Mouse (Mus musculus) megakaryocyte, adult 5-6 weeks (primary cell): ENCODE measurements at regions not wholly inside any gene's neighbourhood (a gene's known extent, or its start where the extent isn't known, plus 50 kb on each side); places are given as distances from the start of the nearest gene placed in this dataset.

Source experiments
- ATAC-seq: 2 replicates; pipeline ENCODE4 v1.8.0; 2016; ENCODE audit warnings: mild to moderate bottlenecking, inconsistent platforms; ENCODE audit not compliant: poor library complexity, severe bottlenecking

DNA sequence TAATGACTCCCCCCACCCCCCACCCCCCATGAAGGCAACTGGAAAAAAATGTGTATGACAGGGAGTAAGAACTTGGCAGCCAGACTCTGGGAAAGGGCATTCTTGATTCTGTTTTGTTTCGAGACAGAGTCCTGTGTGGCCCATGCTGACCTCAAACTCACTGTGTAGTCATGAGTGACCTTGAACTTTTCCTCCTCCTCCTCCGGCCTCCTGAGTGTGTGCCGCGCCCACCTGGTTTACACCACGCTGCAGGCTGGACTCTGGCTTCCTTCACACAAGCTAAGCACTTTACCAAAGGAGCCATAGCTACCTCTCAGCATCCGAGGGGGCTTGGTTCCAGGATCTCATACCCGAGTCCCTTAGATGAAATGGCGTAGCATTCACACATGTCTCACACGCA is 95.9 kb upstream of the 1600014C23Rik start:
- no peak for ATAC-seq

GRCm38 (mm10) chr17:45828843-45829242 is 95.2 kb upstream of the 1600014C23Rik start:
- ATAC-seq = no peak

DNA sequence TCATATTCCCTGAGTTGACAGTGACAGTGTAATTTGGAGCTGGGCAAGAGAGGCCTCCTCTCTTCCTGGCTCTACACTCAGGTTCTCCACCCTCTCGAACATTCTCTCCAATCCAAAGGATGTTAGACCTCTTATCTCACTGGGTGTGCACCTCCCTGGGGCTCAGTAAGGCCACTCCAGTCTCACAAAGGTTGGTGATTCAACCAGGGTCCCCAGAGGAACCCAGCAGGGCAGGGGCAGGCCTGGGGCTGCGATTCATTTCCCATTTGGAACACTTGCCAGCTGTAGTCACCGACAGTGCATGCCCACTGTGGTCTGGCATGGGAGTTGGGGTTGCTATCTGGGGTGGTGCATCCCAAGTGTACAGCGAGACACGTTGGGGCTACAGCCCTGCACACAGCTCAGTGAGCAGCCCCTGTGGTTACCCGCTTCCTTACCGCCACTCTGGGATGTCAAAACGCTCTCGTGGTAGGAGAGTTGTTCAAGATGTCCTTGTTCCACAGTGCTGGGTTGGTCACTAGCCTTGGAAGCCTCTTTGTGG is 94.7 kb upstream of the 1600014C23Rik start:
- no peak for ATAC-seq

DNA sequence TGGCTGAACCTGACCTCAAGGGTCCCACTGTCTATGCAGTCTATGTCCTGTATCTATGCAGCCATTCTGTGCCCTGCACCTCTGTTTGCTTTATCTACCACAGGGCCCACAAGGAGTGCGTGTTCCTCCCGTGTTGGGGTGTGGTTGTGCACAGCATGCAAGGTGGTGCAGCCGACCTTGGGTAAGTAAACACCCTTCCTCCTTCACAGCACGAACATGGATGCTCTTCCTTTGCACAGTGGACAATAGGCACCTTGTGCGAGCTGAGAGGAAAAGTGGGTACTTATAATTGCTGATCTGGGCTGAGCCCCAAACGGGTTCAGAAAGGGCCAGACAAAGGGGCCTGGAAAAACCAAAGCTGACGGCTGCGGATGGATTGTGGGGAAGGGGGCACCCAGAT is 91.3 kb upstream of the 1600014C23Rik start:
- no peak for ATAC-seq

- no peak for ATAC-seq
These were observed 89.9 kb upstream of the 1600014C23Rik start for GRCm38 (mm10) chr17:45823501-45823900.

DNA sequence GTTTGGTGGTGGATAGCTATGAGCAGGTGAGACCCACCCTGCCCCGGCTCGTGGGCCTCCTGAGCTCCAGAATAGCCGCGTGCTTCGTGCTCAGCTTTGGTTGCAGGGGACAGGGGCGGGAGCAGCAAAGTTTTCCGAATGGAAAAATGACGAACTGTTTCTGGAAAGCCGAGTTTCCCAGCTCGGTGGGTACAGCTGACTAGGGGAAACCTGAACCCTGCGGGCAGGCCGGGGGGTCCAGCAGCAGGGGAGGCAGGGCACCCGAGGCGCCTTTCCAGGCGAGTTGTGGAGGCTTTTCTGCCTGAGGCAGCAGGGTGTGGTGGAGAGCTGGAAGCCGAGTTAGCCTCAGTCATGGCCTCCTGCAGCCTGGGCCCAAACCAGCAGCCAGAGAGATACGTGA is 88.8 kb upstream of the 1600014C23Rik start:
- no peak for ATAC-seq

DNA sequence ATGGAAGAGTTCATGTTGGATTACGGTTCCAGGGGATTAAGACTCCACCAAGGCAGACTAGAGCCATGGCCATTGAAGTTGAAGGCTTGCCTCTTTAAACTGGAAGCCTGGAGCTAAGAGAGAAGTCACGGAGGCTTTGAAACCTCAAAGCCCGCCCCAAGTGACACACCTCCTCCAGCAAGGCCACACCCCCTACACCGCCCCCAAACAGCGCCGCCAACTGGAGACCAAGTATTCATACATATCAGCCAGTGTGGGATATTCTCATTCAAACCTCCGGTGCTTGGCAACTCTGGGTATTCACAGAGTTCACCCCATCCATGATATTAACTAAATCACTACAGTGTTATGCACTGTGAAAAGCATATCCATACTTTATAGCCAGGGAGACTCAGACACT is 87.7 kb upstream of the 1600014C23Rik start:
- no peak for ATAC-seq

DNA sequence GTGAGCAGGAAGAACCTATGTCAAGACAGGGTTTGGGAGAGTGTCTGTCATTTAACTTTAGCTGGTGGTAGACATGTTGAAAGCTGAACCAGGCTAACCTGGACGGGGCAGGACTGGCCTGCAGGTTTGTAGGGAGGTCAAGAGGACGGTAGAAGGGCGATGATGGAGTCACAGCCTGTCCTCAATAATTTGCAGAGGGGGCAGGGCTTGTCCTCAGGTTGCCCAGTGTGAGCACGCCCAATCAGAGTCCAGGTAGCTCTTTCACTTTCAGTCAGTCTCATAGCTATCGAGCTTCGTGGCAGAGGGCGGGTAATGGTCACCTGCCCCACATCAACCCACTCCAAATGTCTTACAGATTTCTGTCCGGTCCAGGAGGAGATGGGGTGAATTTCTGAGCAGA is 85.5 kb upstream of the 1600014C23Rik start:
- no peak for ATAC-seq

- ATAC-seq = no peak
These were observed 82.9 kb upstream of the 1600014C23Rik start for GRCm38 (mm10) chr17:45816566-45816965.

DNA sequence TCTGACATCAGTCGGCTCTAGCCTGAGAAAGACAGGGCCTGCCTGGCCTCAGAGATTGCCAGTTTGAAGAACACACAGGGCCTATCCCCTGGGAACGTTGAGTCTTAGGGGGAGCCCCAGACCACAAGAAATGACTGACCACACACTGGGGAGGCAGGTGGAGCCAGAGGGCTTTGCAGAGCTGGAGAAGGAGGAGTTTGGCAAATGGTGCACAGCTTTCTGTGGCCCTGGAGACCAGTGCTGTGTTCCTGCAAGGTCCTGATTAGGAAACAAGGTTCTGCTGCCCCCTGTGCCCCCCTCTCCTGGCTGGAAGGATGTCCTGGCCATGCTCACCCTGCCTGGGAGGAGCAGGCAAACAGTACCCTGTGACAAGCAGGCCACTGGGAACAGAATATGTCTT is 82.2 kb upstream of the 1600014C23Rik start:
- ATAC-seq = no peak

GRCm38 (mm10) chr17:45815341-45815740 is 81.7 kb upstream of the 1600014C23Rik start:
- ATAC-seq = no peak

- ATAC-seq = no peak
These were observed 80.9 kb upstream of the 1600014C23Rik start for GRCm38 (mm10) chr17:45814586-45814985.

- no peak for ATAC-seq
These were observed 80.3 kb upstream of the 1600014C23Rik start for GRCm38 (mm10) chr17:45813956-45814355.

- no peak for ATAC-seq
These were observed 78.8 kb upstream of the 1600014C23Rik start for GRCm38 (mm10) chr17:45812289-45812955.

- no peak for ATAC-seq
These were observed 78.1 kb upstream of the 1600014C23Rik start for GRCm38 (mm10) chr17:45811632-45812221.

DNA sequence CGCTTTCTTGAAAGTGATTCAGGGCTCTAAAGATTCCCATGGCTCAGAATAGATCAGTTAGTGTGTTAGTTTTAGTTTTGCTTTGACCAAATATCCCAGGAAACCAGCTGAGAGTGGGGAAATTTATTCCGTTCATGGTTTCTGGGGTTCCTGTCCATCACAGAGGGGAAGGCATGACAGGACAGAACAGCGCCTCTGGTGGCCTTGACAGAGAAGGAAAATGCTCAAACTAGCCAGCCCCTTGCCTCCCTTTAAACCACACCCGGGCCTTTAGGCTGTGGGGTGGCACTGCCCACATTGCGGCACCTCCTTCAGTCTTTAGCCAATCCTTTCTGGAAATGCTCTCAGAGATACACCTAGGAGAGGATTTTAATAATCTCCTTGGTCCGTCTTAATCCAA is 76.1 kb upstream of the 1600014C23Rik start:
- no peak for ATAC-seq

GRCm38 (mm10) chr17:45808374-45808773 is 74.7 kb upstream of the 1600014C23Rik start:
- no peak for ATAC-seq

GRCm38 (mm10) chr17:45807452-45807851 is 73.8 kb upstream of the 1600014C23Rik start:
- ATAC-seq = no peak

DNA sequence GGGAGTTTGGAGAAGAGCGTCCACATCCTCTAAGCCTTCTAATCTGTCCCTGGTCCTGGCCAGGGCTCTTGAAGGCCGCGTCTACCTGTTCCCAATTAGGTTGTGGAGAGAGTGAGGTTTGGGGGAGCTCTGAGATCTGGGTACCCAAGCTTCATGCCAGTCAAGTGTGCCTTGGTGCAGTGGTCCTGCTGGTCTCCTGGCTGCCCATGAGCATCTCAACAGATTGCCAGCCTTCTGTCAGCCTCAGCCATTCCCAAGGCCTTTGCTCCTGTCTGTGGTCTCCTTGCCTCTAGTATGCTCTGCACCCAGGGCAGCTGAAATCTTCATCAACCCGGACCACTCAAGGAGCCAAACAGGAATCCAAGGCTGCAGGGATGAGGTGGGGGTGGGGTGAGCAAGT is 73.2 kb upstream of the 1600014C23Rik start:
- ATAC-seq = no peak

- no peak for ATAC-seq
These were observed 72.8 kb upstream of the 1600014C23Rik start for GRCm38 (mm10) chr17:45806430-45806829.

DNA sequence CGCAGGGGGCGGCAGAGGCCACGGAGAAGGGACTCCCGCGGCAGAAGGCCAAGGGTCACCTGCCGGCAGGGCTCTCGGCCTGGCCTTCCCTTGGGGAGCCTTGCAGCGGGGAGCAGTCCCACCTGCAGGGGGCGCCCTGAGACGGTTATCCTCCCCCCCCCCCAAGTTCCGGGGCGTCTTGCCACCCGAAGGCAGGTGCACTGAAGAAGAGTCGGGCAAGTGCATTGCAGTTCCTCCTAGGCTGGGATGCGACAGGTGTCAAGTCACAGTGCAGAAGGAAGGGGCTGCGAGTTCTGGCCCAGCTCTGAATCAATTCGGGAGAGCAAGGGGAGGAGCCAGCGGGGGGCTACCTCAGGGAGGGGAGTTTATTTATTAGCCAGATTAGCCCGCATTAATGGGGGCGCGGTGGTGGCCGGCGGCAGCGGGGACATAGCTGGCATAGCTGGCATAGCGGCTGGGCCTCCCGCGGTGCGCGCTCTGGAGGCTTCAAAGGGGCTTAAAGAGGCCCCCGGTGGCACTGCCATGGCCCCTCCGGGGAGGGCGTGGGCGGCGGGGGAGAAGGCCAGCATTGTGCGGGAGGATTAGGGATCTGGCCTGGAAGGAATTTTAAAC is 71.9 kb upstream of the 1600014C23Rik start:
- ATAC-seq = no peak

DNA sequence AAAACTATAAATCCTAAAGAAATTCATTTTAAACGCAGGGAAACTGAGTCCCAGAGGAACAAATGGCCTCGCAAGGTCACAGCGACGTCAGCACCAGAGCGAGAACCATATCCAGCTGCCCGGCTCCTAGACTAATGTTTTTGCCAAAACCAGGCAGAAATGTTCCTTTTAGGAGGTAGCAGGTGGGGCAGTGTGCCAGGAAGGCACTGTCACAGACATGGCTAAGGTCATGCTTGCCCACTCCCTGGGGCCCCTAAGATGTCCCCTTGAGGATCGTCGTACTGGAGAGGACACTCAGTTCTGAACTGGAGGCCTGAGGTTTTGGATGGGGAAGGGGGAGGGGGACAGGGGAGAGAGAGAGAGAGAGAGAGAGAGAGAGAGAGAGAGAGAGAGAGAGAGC is 69.7 kb upstream of the 1600014C23Rik start:
- no peak for ATAC-seq
